In the genomic region with DNA sequence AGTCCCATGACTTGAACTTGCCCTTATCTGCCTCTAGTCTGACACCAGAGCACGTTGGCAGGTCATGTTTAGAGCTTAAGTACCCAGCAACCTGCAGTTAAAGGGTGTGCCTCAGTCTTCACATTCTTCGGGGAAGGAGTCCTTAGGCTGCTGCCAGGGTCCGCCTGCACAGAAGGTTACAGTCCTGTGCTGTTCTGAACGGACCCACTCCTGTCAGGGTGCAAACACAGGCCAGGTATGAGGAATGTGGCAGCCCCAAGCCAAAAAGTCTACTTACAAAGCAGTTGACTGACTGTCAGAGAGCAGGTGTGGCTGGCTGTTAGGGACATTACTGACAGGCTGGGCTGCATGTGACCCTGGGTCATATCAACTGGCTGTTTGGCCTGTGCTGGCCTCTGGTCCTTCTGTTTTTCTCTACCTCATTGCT, we compare ENCODE assay signal across 17 mouse cellular contexts. TPM values are rescaled to one million over a fixed set of nuclear protein-coding genes. Genes with fewer than 3 reads are reported as not detected.
DNase-seq lines count a peak whose midpoint lies in the region; ATAC-seq and TF ChIP-seq lines count a peak whose summit lies in the region.
"Had no signal": no experiment of that assay in that cellular context is flagged by ENCODE, and none has a peak within 500 bp of the region (broad histone marks: within the 10 kb centered on the region; RNA-seq: fewer than 3 reads in every experiment).

No protein-coding gene starts in this region.

- 14% methylated on average over 4 of the region's 4 CpGs for WGBS in heart, embryonic 13.5 days
- 44% methylated on average over 4 of the region's 4 CpGs for WGBS in lung, adult 2 months
- 83% methylated on average over 4 of the region's 4 CpGs for WGBS in midbrain, postnatal 0 days

- H3K36me3 ChIP-seq in heart, embryonic 13.5 days = no peaks in the 10 kb centered on the region
- no peaks in the 10 kb centered on the region for H3K36me3 ChIP-seq in midbrain, postnatal 0 days (ENCODE audit: insufficient read depth, low read length)
- H3K36me3 ChIP-seq: hindbrain, embryonic 13.5 days had no signal

- H3K4me3 ChIP-seq in gastrocnemius, adult 2 months = peak overlapping the region; percentile 54
- no peak overlapping the region for H3K4me3 ChIP-seq in heart, embryonic 13.5 days
- no peak overlapping the region for H3K4me3 ChIP-seq in lung, adult 2 months (replicated peaks; ENCODE audit: extremely low read depth, low read depth, low read length)
- no peak overlapping the region for H3K4me3 ChIP-seq in midbrain, postnatal 0 days (ENCODE audit: low read depth, low read length)
- H3K4me3 ChIP-seq: hindbrain, embryonic 13.5 days had no signal

- ATAC-seq in heart, embryonic 13.5 days (ENCODE audit: extremely low read depth, insufficient number of reproducible peaks, low FRiP score, low TSS enrichment) = no peak
- ATAC-seq in megakaryocyte-erythroid progenitor cell, adult 5-6 weeks (replicated peaks; ENCODE audit: low FRiP score, low TSS enrichment, poor library complexity, severe bottlenecking) = 0 out of 2 replicates have a peak, but pooled peaks have one; percentile 9
- no peak for ATAC-seq in midbrain, postnatal 0 days (ENCODE audit: low FRiP score)
- ATAC-seq: forebrain, embryonic 14.5 days had no signal

- peak; percentile 55 for DNase-seq in gastrocnemius, adult 2 months
- DNase-seq in gastrocnemius, adult 8-10 months (ENCODE audit: low spot score in 2 of 2) = no peak
- DNase-seq in lung, adult 2 months = peak; percentile 52
- no peak for DNase-seq in ovary, postnatal 36 days (ENCODE audit: low spot score)
- DNase-seq in left cerebral cortex, postnatal 14 days (ENCODE audit: low spot score in 2 of 2) = no peak
- no peak for DNase-seq in midbrain, postnatal 0 days (ENCODE audit: low spot score)
- DNase-seq: adrenal gland, adult 8-10 months; cerebellum, adult 9-10 months; embryo, embryonic 11 days; gastrocnemius, postnatal 14 days; kidney, adult 2 months; thymus, adult 18-20 months had no signal

- H3K4me2 ChIP-seq in heart, embryonic 13.5 days = peak overlapping the region; percentile 40
- no peak overlapping the region for H3K4me2 ChIP-seq in midbrain, postnatal 0 days (ENCODE audit: low read depth, low read length, poor library complexity, severe bottlenecking)
- H3K4me2 ChIP-seq: hindbrain, embryonic 13.5 days had no signal

- peak overlapping the region; percentile 95 for H3K27ac ChIP-seq in gastrocnemius, adult 2 months
- H3K27ac ChIP-seq in heart, embryonic 13.5 days (replicated peaks) = peak overlapping the region; percentile 90
- H3K27ac ChIP-seq in midbrain, postnatal 0 days (ENCODE audit: low read depth, low read length) = no peak overlapping the region
- H3K27ac ChIP-seq: hindbrain, embryonic 13.5 days; macrophage had no signal

- TF ChIP-seq CTCF in gastrocnemius, adult 2 months (IDR thresholded peaks at IDR 0.05) = no peak
- no peak for TF ChIP-seq CTCF in lung, adult 2 months (IDR thresholded peaks at IDR 0.05; ENCODE audit: insufficient read depth, low read length)
- no peak for TF ChIP-seq CTCF in midbrain, postnatal 0 days (IDR thresholded peaks at IDR 0.05)

- peak overlapping the region; percentile 61; the same call in 1 of the 2 replicates for H3K9ac ChIP-seq in heart, embryonic 13.5 days
- H3K9ac ChIP-seq in midbrain, postnatal 0 days (replicated peaks; ENCODE audit: low read length, poor library complexity, severe bottlenecking) = no peak overlapping the region

- TF ChIP-seq POLR2A in lung, adult 2 months (IDR thresholded peaks at IDR 0.05; ENCODE audit: borderline replicate concordance, extremely low read depth, low read depth, low read length) = no peak

- H3K9me3 ChIP-seq in heart, embryonic 13.5 days = no peaks in the 10 kb centered on the region
- H3K9me3 ChIP-seq in midbrain, postnatal 0 days (ENCODE audit: low read length) = no peaks in the 10 kb centered on the region
- H3K9me3 ChIP-seq: hindbrain, embryonic 13.5 days had no signal

- peaks cover 84% of the 10 kb centered on the region for H3K4me1 ChIP-seq in heart, embryonic 13.5 days
- peaks cover 49% of the 10 kb centered on the region for H3K4me1 ChIP-seq in lung, adult 2 months (ENCODE audit: control insufficient read depth, insufficient read depth, low read length)
- peaks cover 2% of the 10 kb centered on the region; the same call in 1 of the 2 replicates for H3K4me1 ChIP-seq in midbrain, postnatal 0 days (ENCODE audit: insufficient read depth, low read length)

- H3K27me3 ChIP-seq in heart, embryonic 13.5 days (replicated peaks) = no peaks in the 10 kb centered on the region
- H3K27me3 ChIP-seq in midbrain, postnatal 0 days (ENCODE audit: insufficient read depth, low read length) = no peaks in the 10 kb centered on the region
- H3K27me3 ChIP-seq: hindbrain, embryonic 13.5 days had no signal

- intact Hi-C loops in gastrocnemius, adult 2 months (cut with DNase I) = loop anchor here (5.0 kb wide), 1 partner anchor 32 kb away; no protein-coding TSS in a partner anchor
- intact Hi-C loops in left cerebral cortex, postnatal 14 days (cut with DNase I) = no loop called here

RNA-seq across cellular contexts. Expression of gene Atp11a, which starts 18.1 kb away (rescaled TPM):
- total RNA-seq in gastrocnemius, adult 2 months (2021) = 10 to 100 TPM; 27.1 to 30.9 TPM
- total RNA-seq in gastrocnemius, adult 8-10 months (2022) = 10 to 100 TPM; 22.9 to 33.6 (median 27.0) TPM
- 10.4 and 11.2 TPM in 2 replicates for polyA plus RNA-seq in heart, embryonic 13.5 days (2015; fragmentation: Nextera tagmentation; extraction: Ambion mirVana)
- polyA plus RNA-seq in lung, adult 2 months (2012; rRNA removed) = 282 and 307 TPM in 2 replicates
- total RNA-seq in megakaryocyte-erythroid progenitor cell, adult 5-6 weeks (2014; fragmentation: Nextera tagmentation) = 3.5 and 14.1 TPM in 2 replicates
- total RNA-seq in megakaryocyte-erythroid progenitor cell, adult 5-6 weeks (2017) = 5.5 TPM in 2 replicates
- 10 to 100 TPM; 43.9 to 45.9 TPM for total RNA-seq in left cerebral cortex, postnatal 14 days (2021)
- total RNA-seq in midbrain, postnatal 0 days (2014; rRNA removed) = 43.8 and 45.9 TPM in 2 replicates
- 10.3 and 13.8 TPM in 2 replicates for polyA plus RNA-seq in midbrain, postnatal 0 days (2015; fragmentation: Nextera tagmentation; extraction: Ambion mirVana)

Comparison
In these comparisons a context has a peak if more than half of its experiments do, and no peak if none do; other contexts are left out.
1. DNase-seq: peak in gastrocnemius, adult 2 months (single experiment) and lung, adult 2 months (single experiment); none in gastrocnemius, adult 8-10 months (0 of 2), ovary, postnatal 36 days (single experiment), left cerebral cortex, postnatal 14 days (0 of 2) and midbrain, postnatal 0 days (single experiment).